Mouse (Mus musculus) kidney, postnatal 0 days (tissue): ENCODE data around the gene Phf7. TPM values are rescaled to one million over a fixed set of nuclear protein-coding genes. Genes with fewer than 3 reads are reported as not detected.

Experiments
- ATAC-seq: fragments of 200-750 bp; cut with Nextera tagmentation; replicated peaks from 2 replicates; pipeline ENCODE4 v1.8.0; 2017; ENCODE audit warnings: low read depth, moderate number of reproducible peaks, moderate TSS enrichment, moderate library complexity; ENCODE audit not compliant: low FRiP score
- DNase-seq: peaks from one replicate; pipeline ENCODE4 v3.0.0-alpha.2; 2016; ENCODE audit warnings: low spot score
- H3K27ac ChIP-seq: fragments of 300-500 bp; sonication (generic); 2 replicates; pipeline ENCODE4 v1.5.1; 2014; ENCODE audit warnings: mild to moderate bottlenecking
- H3K27me3 ChIP-seq: fragments of 300-500 bp; sonication (generic); 2 replicates; pipeline ENCODE4 v1.6.1; 2014; ENCODE audit warnings: low read length, mixed read lengths; ENCODE audit not compliant: insufficient read depth
- H3K36me3 ChIP-seq: fragments of 300-500 bp; sonication (generic); 2 replicates; pipeline ENCODE4 v1.6.1; 2014; ENCODE audit warnings: low read length, mixed read lengths; ENCODE audit not compliant: insufficient read depth
- H3K4me1 ChIP-seq: fragments of 300-500 bp; sonication (generic); replicated peaks from 2 replicates; pipeline ENCODE4 v1.6.1; 2014; ENCODE audit warnings: antibody characterized with exemption, low read length, mixed read lengths; ENCODE audit not compliant: insufficient read depth
- H3K4me2 ChIP-seq: fragments of 300-500 bp; sonication (generic); 2 replicates; pipeline ENCODE4 v1.6.1; 2014; ENCODE audit warnings: mild to moderate bottlenecking, low read length, moderate library complexity, mixed read lengths
- H3K4me3 ChIP-seq: fragments of 300-500 bp; sonication (generic); replicated peaks from 2 replicates; pipeline ENCODE4 v1.5.1; 2014; ENCODE audit warnings: low read depth, low read length
- H3K9ac ChIP-seq: fragments of 300-500 bp; sonication (generic); 2 replicates; pipeline ENCODE4 v1.6.1; 2014; ENCODE audit warnings: low read depth, low read length
- H3K9me3 ChIP-seq: fragments of 300-500 bp; sonication (generic); replicated peaks from 2 replicates; pipeline ENCODE4 v1.6.1; 2016; ENCODE audit warnings: low read length, inconsistent platforms, mixed read lengths
- CTCF ChIP-seq: IDR thresholded peaks from 2 replicates; pipeline ENCODE4 v1.5.1; 2016; ENCODE audit warnings: antibody characterized with exemption, low read depth, mild to moderate bottlenecking, moderate library complexity
- WGBS: fragments of 180-500 bp; shearing (Covaris S2); extraction: QIAGEN DNeasy Blood & Tissue Kit; methylation state at CpG from one replicate; pipeline ENCODE4 v1.1.7; 2014; 5-methylcytosine and 5-hydroxymethylcytosine counted together
- polyA plus RNA-seq: library from polyadenylated mRNA; unstranded; fragments of >200 nt; fragmentation: Nextera tagmentation; extraction: Ambion mirVana; gene quantifications from 2 replicates; pipeline ENCODE4 v1.2.1, GENCODE M21; 2015

Phf7 gene
- polyA plus RNA-seq, result 16.8 and 18.1 TPM in 2 replicates

DNA sequence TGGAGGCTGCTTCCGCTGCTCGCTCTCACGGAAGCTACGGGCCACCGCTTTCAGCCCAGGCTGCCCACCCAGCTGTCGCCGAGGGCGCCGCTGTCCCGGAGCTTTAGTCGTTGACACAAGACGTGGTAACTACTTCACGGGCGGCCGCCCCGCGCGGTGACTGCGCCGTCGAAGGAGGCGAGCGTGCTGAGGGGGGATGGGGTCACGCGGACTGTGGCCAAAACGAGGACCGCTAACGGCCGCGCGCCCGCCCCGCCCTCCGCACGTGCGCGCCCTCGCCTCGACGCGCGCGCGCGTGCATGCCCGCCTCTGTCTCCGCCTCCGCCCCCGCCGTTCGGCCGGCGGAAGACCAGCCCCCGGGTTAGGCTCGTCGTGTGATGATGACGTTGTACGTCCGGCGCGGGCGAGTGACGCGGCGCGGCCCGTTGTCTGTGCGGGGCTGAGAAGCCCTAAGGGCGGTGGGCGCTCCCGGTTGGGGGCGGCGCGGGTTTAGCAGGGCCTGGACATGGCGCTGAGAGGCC lies at the start of gene Phf7, which contains the start of gene Bap1:
Gene Phf7, minus strand, starts transcription at position 234 of the 521 bp plus-strand sequence.
Gene Bap1, plus strand, starts transcription at position 367 of the 521 bp plus-strand sequence.
- peak within 1 kb of the TSS; percentile 99 for H3K4me3 ChIP-seq
- peak; percentile 14; the same call in 1 of the 2 replicates for TF ChIP-seq CTCF
- no peaks in the 10 kb centered on the region for H3K9me3 ChIP-seq
- peak within 1 kb of the TSS; percentile 83 for H3K4me2 ChIP-seq
- H3K4me1 ChIP-seq, result 0 out of 2 replicates have a peak, but pooled peaks cover 3% of the 10 kb centered on the region
- H3K27me3 ChIP-seq, result no peaks in the 10 kb centered on the region
- H3K27ac ChIP-seq, result peak within 1 kb of the TSS; percentile 90
- under 1% methylated on average over 74 of the region's 75 CpGs for WGBS
- peak; percentile 96 for DNase-seq
- H3K9ac ChIP-seq, result peak within 1 kb of the TSS; percentile 99
- H3K36me3 ChIP-seq, result peaks cover 34% of the 10 kb centered on the region
- ATAC-seq, result peak; percentile 94

DNA sequence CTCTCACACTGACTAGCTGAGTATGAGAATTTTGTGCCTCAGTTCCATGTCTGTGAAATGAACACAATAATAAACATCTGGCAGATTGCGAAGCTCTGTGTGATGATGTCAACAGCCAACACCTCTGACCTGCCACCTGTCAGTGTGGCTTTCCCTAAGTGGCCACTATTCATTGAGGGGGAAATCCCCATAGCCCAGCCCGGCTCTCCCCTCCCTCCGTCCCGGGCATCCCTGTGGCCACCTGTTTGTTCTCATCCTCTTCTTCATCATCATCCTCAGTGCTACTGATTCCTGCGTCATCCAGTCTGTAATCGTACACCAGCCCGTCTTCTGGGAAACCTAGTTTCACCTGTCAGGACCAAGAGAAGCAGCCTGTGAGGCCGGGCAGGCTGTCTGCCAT lies 34.6 kb upstream of the Phf7 start:
- no peak overlapping the region for H3K4me2 ChIP-seq
- no peaks in the 10 kb centered on the region for H3K9me3 ChIP-seq
- H3K9ac ChIP-seq, result no peak overlapping the region
- H3K4me3 ChIP-seq, result no peak overlapping the region
- no peaks in the 10 kb centered on the region for H3K4me1 ChIP-seq
- no peaks in the 10 kb centered on the region for H3K27me3 ChIP-seq
- TF ChIP-seq CTCF, result no peak
- no peaks in the 10 kb centered on the region for H3K36me3 ChIP-seq
- ATAC-seq (no peak), DNase-seq (no peak)
- H3K27ac ChIP-seq, result no peak overlapping the region
- WGBS, result 72% methylated on average over 8 of the region's 8 CpGs

DNA sequence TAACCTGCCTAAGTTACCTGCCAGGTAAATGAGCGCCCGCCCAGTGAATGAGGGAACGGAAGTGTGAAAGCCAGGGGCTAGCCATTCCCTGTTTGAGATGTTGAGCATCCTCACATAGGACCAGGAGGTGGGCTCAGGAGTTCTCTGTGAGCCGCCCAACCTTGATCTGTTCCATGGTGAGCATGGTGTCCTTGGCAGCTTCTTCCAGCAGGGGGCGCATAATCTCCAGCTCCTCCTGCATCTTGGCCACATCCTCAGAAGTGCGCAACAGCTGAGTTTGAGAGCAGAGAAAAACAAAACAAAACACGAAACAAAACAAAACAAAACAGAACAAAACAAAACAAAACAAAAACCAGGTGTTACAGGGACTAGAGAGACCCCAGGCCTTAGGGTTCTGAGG lies 21.0 kb upstream of the Phf7 start:
- H3K27ac ChIP-seq, result no peak overlapping the region
- peaks cover 10% of the 10 kb centered on the region; the same call in 1 of the 2 replicates for H3K4me1 ChIP-seq
- H3K27me3 ChIP-seq, result no peaks in the 10 kb centered on the region
- H3K36me3 ChIP-seq, result no peaks in the 10 kb centered on the region
- ATAC-seq, result 0 out of 2 replicates have a peak, but pooled peaks have one; percentile 12
- 23% methylated on average over 7 of the region's 7 CpGs for WGBS
- H3K4me3 ChIP-seq, result no peak overlapping the region
- H3K9ac ChIP-seq, result no peak overlapping the region
- TF ChIP-seq CTCF, result peak; percentile 93
- H3K9me3 ChIP-seq, result no peaks in the 10 kb centered on the region
- peak; percentile 85 for DNase-seq
- no peak overlapping the region for H3K4me2 ChIP-seq

DNA sequence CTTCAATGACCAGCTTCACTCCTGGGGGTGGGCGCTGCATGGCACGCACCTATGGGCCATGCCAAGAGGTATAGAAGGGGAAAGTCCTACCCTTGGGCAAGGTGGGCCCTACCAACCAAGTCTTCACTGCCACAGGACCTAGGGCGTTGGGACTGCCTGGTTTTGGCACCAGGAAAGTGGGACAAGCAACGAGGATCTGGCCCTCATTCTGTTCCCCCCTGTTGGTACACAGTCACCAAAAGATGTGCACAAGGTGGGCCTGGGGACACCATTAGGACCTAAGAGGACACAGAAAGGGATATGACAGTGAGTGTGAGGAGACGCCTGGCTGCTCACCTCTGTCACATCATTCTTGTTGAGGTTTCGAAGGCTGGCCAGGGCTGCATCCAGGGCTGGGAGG lies 20.0 kb upstream of the Phf7 start:
- no peak overlapping the region for H3K9ac ChIP-seq
- 93% methylated on average over 6 of the region's 6 CpGs for WGBS
- peaks cover 10% of the 10 kb centered on the region; the same call in 1 of the 2 replicates for H3K4me1 ChIP-seq
- TF ChIP-seq CTCF, result no peak
- H3K9me3 ChIP-seq, result no peaks in the 10 kb centered on the region
- no peak for DNase-seq
- no peaks in the 10 kb centered on the region for H3K27me3 ChIP-seq
- no peak overlapping the region for H3K4me2 ChIP-seq
- no peaks in the 10 kb centered on the region for H3K36me3 ChIP-seq
- no peak for ATAC-seq
- no peak overlapping the region for H3K4me3 ChIP-seq
- no peak overlapping the region for H3K27ac ChIP-seq

DNA sequence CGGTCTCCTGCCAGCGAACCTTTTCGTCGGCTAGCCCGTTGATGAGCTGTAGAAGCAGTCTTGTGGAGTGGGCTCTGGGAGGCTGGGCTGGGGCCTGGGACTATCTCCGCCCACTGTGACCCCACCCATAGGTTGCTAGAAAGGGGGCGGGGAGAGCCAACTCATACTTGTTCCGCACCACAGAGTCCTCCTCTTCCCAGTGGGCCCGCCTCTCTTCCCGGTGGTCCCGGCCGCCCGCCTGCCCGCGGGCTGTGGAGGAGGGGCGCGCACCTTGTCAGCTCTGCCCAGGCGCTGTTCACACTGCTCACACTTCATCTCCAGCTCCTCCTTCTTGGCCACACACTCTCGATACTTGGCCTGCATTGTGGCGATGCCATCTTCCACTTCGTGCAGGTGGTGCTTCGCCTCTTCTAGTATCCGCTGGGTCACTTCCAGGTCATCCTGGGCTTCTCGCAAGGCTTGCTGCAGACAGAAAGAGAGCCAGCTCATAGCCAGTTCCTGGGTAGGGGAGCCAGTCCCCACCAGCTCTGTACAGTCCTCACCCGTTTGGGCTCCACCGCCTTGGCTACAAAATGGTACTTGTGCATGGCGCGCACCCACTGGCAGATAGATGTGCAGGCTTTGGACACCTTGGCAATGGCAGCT lies 18.5 kb upstream of the Phf7 start:
- no peaks in the 10 kb centered on the region for H3K9me3 ChIP-seq
- H3K4me3 ChIP-seq, result peak overlapping the region; percentile 10
- 13% methylated on average over 27 of the region's 28 CpGs for WGBS
- no peaks in the 10 kb centered on the region for H3K27me3 ChIP-seq
- H3K9ac ChIP-seq, result peak overlapping the region; percentile 45; the same call in 1 of the 2 replicates
- peak overlapping the region; percentile 49 for H3K4me2 ChIP-seq
- DNase-seq (peak; percentile 93), ATAC-seq (peak; percentile 86)
- H3K27ac ChIP-seq, result peak overlapping the region; percentile 38; the same call in 1 of the 2 replicates
- no peak for TF ChIP-seq CTCF
- peaks cover 10% of the 10 kb centered on the region; the same call in 1 of the 2 replicates for H3K4me1 ChIP-seq
- H3K36me3 ChIP-seq, result no peaks in the 10 kb centered on the region

DNA sequence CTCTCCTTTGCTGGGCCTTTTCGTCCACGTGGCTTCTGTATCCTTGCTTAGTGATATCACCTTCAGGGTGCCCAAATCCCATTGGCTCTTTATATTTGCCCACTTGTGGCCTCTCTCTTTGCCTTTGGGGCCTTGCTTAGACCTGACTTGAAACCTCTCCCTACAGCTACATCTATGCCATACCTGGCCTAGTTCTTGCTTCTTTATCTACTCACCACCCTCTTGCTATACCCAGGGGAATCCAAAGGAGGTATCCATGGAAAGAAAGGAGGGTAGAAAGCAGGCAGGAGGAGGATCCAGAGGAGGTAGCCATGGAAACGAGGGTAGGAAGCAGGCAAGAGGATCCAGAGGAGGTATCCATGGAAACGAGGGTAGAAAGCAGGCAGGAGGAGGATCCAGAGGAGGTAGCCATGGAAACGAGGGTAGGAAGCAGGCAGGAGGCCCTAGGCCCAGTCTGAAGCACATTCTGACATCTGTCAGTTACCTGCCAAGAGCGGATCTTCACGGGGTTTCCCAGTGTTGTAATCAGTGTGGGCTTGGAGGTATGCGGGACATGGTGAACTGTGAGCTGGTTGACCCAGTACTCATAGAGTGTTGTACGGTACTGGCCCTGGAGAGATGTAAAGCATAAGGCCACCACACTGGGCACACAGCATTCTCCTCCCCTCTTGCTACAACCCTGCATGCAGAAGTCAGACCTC lies 17.3 kb upstream of the Phf7 start:
- 70% methylated on average over 9 of the region's 9 CpGs for WGBS
- Histone ChIP-seq H3K4me3 (no peak overlapping the region), H3K9ac (no peak overlapping the region), H3K27me3 (no peaks in the 10 kb centered on the region), H3K36me3 (no peaks in the 10 kb centered on the region), H3K9me3 (no peaks in the 10 kb centered on the region), H3K4me1 (peaks cover 10% of the 10 kb centered on the region; the same call in 1 of the 2 replicates), H3K27ac (no peak overlapping the region), H3K4me2 (no peak overlapping the region; the same call in 1 of the 2 replicates)
- ATAC-seq (no peak), DNase-seq (no peak)
- TF ChIP-seq CTCF, result no peak
